Mouse (Mus musculus) thymus, postnatal 0 days (tissue): Measurements from ENCODE around the gene Fhit. TPM values are rescaled to one million over a fixed set of nuclear protein-coding genes. Genes with fewer than 3 reads are reported as not detected.

Source experiments
- DNase-seq: peaks from one replicate; pipeline ENCODE4 v3.0.0-alpha.2; 2015; ENCODE audit warnings: low spot score
- polyA plus RNA-seq: library from polyadenylated mRNA; unstranded; fragments of >200 nt; fragmentation: Nextera tagmentation; extraction: Ambion mirVana; gene quantifications from 2 replicates; pipeline ENCODE4 v1.2.1, GENCODE M21; 2015

Fhit gene
- polyA plus RNA-seq, 1 experiment from 2014 or later = 18.0 TPM

- no peak for DNase-seq
These were observed 1439.8 kb downstream of the Fhit start for GRCm38 (mm10) chr14:9721917-9722472.

GRCm38 (mm10) chr14:9698621-9699020, 1463.2 kb downstream of the Fhit start:
- no peak for DNase-seq

- DNase-seq = no peak
These were observed 1464.7 kb downstream of the Fhit start for GRCm38 (mm10) chr14:9697101-9697500.

GRCm38 (mm10) chr14:9696004-9696403, 1465.8 kb downstream of the Fhit start:
- DNase-seq = no peak

- DNase-seq = no peak
These were observed 1466.6 kb downstream of the Fhit start for GRCm38 (mm10) chr14:9695217-9695690.

GRCm38 (mm10) chr14:9688664-9689257, 1473.1 kb downstream of the Fhit start:
- no peak for DNase-seq

- no peak for DNase-seq
These were observed 1477.5 kb downstream of the Fhit start for GRCm38 (mm10) chr14:9684362-9684761.

- DNase-seq = no peak
These were observed 1489.1 kb downstream of the Fhit start for GRCm38 (mm10) chr14:9672728-9673127.

- DNase-seq = no peak
These were observed 1490.1 kb downstream of the Fhit start for GRCm38 (mm10) chr14:9671776-9672175.

- DNase-seq = no peak
These were observed 1492.1 kb downstream of the Fhit start for GRCm38 (mm10) chr14:9669766-9670165.

GRCm38 (mm10) chr14:9658445-9658844, 1503.4 kb downstream of the Fhit start:
- DNase-seq = no peak

- DNase-seq = no peak
These were observed 1510.4 kb downstream of the Fhit start for GRCm38 (mm10) chr14:9651417-9651816.

- DNase-seq = no peak
These were observed 1513.4 kb downstream of the Fhit start for GRCm38 (mm10) chr14:9648416-9648815.

GRCm38 (mm10) chr14:9646233-9646632, 1515.6 kb downstream of the Fhit start:
- no peak for DNase-seq

- DNase-seq = no peak
These were observed 1517.3 kb downstream of the Fhit start for GRCm38 (mm10) chr14:9644216-9645166.

GRCm38 (mm10) chr14:9643700-9644099, 1518.1 kb downstream of the Fhit start:
- no peak for DNase-seq

- DNase-seq = no peak
These were observed 1519.2 kb downstream of the Fhit start for GRCm38 (mm10) chr14:9642628-9643027.

GRCm38 (mm10) chr14:9642068-9642467, 1519.8 kb downstream of the Fhit start:
- DNase-seq = no peak

- DNase-seq = no peak
These were observed 1527.4 kb downstream of the Fhit start for GRCm38 (mm10) chr14:9634247-9634991.

- no peak for DNase-seq
These were observed 1529.3 kb downstream of the Fhit start for GRCm38 (mm10) chr14:9632537-9632936.
